Mouse (Mus musculus): ENCODE measurements around the gene Slc2a10. TPM values are rescaled to one million over a fixed set of nuclear protein-coding genes. Genes with fewer than 3 reads are reported as not detected.

Gene Slc2a10
- polyA plus RNA-seq, 1 experiment: 3.9 TPM

- H3K27me3 ChIP-seq (ENCODE audit: control insufficient read depth, insufficient read depth, low read length): no peaks in the 10 kb centered on the region
- WGBS: 95% methylated on average over 20 of the region's 20 CpGs
- H3K27ac ChIP-seq (ENCODE audit: insufficient read depth, low read depth, low read length): no peak overlapping the region
- TF ChIP-seq CTCF (IDR thresholded peaks at IDR 0.05; ENCODE audit: extremely low read depth, insufficient read length, insufficient replicate concordance, low read depth, low read length) (no peak), POLR2A (IDR thresholded peaks at IDR 0.05; ENCODE audit: low read depth, low read length) (no peak)
- no peaks in the 10 kb centered on the region for H3K36me3 ChIP-seq (ENCODE audit: control insufficient read depth, insufficient read depth, low read length)
- H3K4me1 ChIP-seq (ENCODE audit: control insufficient read depth, insufficient read depth, insufficient read length, low read length): peaks cover 8% of the 10 kb centered on the region; the same call in 1 of the 2 replicates
- no peak overlapping the region for H3K4me3 ChIP-seq (ENCODE audit: low read depth, low read length)
Observed at GRCm38 (mm10) chr2:165515178-165515728, 11.7 kb downstream of the Slc2a10 start.

- 46% methylated on average over 4 of the region's 4 CpGs for WGBS
- Histone ChIP-seq H3K36me3 (ENCODE audit: control insufficient read depth, insufficient read depth, low read length) (no peaks in the 10 kb centered on the region), H3K27ac (ENCODE audit: insufficient read depth, low read depth, low read length) (no peak overlapping the region), H3K4me1 (ENCODE audit: control insufficient read depth, insufficient read depth, insufficient read length, low read length) (no peaks in the 10 kb centered on the region), H3K4me3 (ENCODE audit: low read depth, low read length) (no peak overlapping the region), H3K27me3 (ENCODE audit: control insufficient read depth, insufficient read depth, low read length) (no peaks in the 10 kb centered on the region)
- TF ChIP-seq POLR2A (IDR thresholded peaks at IDR 0.05; ENCODE audit: low read depth, low read length) (no peak), CTCF (IDR thresholded peaks at IDR 0.05; ENCODE audit: extremely low read depth, insufficient read length, insufficient replicate concordance, low read depth, low read length) (no peak)
Observed at GRCm38 (mm10) chr2:165525609-165526008, 22.0 kb downstream of the Slc2a10 start.

- 16% methylated on average over 8 of the region's 8 CpGs for WGBS
- Histone ChIP-seq H3K4me1 (ENCODE audit: control insufficient read depth, insufficient read depth, insufficient read length, low read length) (no peaks in the 10 kb centered on the region), H3K4me3 (ENCODE audit: low read depth, low read length) (no peak overlapping the region), H3K27me3 (ENCODE audit: control insufficient read depth, insufficient read depth, low read length) (no peaks in the 10 kb centered on the region), H3K27ac (ENCODE audit: insufficient read depth, low read depth, low read length) (no peak overlapping the region), H3K36me3 (ENCODE audit: control insufficient read depth, insufficient read depth, low read length) (no peaks in the 10 kb centered on the region)
- TF ChIP-seq CTCF (IDR thresholded peaks at IDR 0.05; ENCODE audit: extremely low read depth, insufficient read length, insufficient replicate concordance, low read depth, low read length): peak; percentile 90; the same call in 1 of the 2 replicates
- no peak for TF ChIP-seq POLR2A (IDR thresholded peaks at IDR 0.05; ENCODE audit: low read depth, low read length)
Observed at GRCm38 (mm10) chr2:165529106-165529505, 25.5 kb downstream of the Slc2a10 start.

- 77% methylated on average over 6 of the region's 6 CpGs for WGBS
- TF ChIP-seq POLR2A (IDR thresholded peaks at IDR 0.05; ENCODE audit: low read depth, low read length) (no peak), CTCF (IDR thresholded peaks at IDR 0.05; ENCODE audit: extremely low read depth, insufficient read length, insufficient replicate concordance, low read depth, low read length) (no peak)
- Histone ChIP-seq H3K27ac (ENCODE audit: insufficient read depth, low read depth, low read length) (no peak overlapping the region), H3K27me3 (ENCODE audit: control insufficient read depth, insufficient read depth, low read length) (no peaks in the 10 kb centered on the region), H3K36me3 (ENCODE audit: control insufficient read depth, insufficient read depth, low read length) (no peaks in the 10 kb centered on the region), H3K4me3 (ENCODE audit: low read depth, low read length) (no peak overlapping the region), H3K4me1 (ENCODE audit: control insufficient read depth, insufficient read depth, insufficient read length, low read length) (no peaks in the 10 kb centered on the region)
Observed at GRCm38 (mm10) chr2:165533789-165534188, 30.2 kb downstream of the Slc2a10 start.

- H3K4me1 ChIP-seq (ENCODE audit: control insufficient read depth, insufficient read depth, insufficient read length, low read length): no peaks in the 10 kb centered on the region
- 82% methylated on average over 3 of the region's 3 CpGs for WGBS
- no peak for TF ChIP-seq CTCF (IDR thresholded peaks at IDR 0.05; ENCODE audit: extremely low read depth, insufficient read length, insufficient replicate concordance, low read depth, low read length)
- no peak for TF ChIP-seq POLR2A (IDR thresholded peaks at IDR 0.05; ENCODE audit: low read depth, low read length)
- no peaks in the 10 kb centered on the region for H3K27me3 ChIP-seq (ENCODE audit: control insufficient read depth, insufficient read depth, low read length)
- no peaks in the 10 kb centered on the region for H3K36me3 ChIP-seq (ENCODE audit: control insufficient read depth, insufficient read depth, low read length)
- H3K4me3 ChIP-seq (ENCODE audit: low read depth, low read length): no peak overlapping the region
- no peak overlapping the region for H3K27ac ChIP-seq (ENCODE audit: insufficient read depth, low read depth, low read length)
Observed at GRCm38 (mm10) chr2:165540975-165541374, 37.4 kb downstream of the Slc2a10 start.

- no peak overlapping the region for H3K27ac ChIP-seq (ENCODE audit: insufficient read depth, low read depth, low read length)
- WGBS: 71% methylated on average over 13 of the region's 13 CpGs
- TF ChIP-seq CTCF (IDR thresholded peaks at IDR 0.05; ENCODE audit: extremely low read depth, insufficient read length, insufficient replicate concordance, low read depth, low read length) (no peak), POLR2A (IDR thresholded peaks at IDR 0.05; ENCODE audit: low read depth, low read length) (no peak)
- no peaks in the 10 kb centered on the region for H3K4me1 ChIP-seq (ENCODE audit: control insufficient read depth, insufficient read depth, insufficient read length, low read length)
- H3K36me3 ChIP-seq (ENCODE audit: control insufficient read depth, insufficient read depth, low read length): no peaks in the 10 kb centered on the region
- no peaks in the 10 kb centered on the region for H3K27me3 ChIP-seq (ENCODE audit: control insufficient read depth, insufficient read depth, low read length)
- no peak overlapping the region for H3K4me3 ChIP-seq (ENCODE audit: low read depth, low read length)
Observed at GRCm38 (mm10) chr2:165542939-165543669, 39.5 kb downstream of the Slc2a10 start.

- TF ChIP-seq CTCF (IDR thresholded peaks at IDR 0.05; ENCODE audit: extremely low read depth, insufficient read length, insufficient replicate concordance, low read depth, low read length): no peak
- no peak for TF ChIP-seq POLR2A (IDR thresholded peaks at IDR 0.05; ENCODE audit: low read depth, low read length)
- Histone ChIP-seq H3K27ac (ENCODE audit: insufficient read depth, low read depth, low read length) (no peak overlapping the region), H3K36me3 (ENCODE audit: control insufficient read depth, insufficient read depth, low read length) (no peaks in the 10 kb centered on the region), H3K4me3 (ENCODE audit: low read depth, low read length) (no peak overlapping the region), H3K27me3 (ENCODE audit: control insufficient read depth, insufficient read depth, low read length) (no peaks in the 10 kb centered on the region), H3K4me1 (ENCODE audit: control insufficient read depth, insufficient read depth, insufficient read length, low read length) (no peaks in the 10 kb centered on the region)
- WGBS: 91% methylated on average over 10 of the region's 10 CpGs
Observed at GRCm38 (mm10) chr2:165543670-165544016, 40.1 kb downstream of the Slc2a10 start.
